Mouse (Mus musculus) olfactory bulb, adult 2 months (tissue): ENCODE results near the gene Srpk3. TPM values are rescaled to one million over a fixed set of nuclear protein-coding genes. Genes with fewer than 3 reads are reported as not detected.
A peak's percentile ranks its signal among the peaks of the same experiment; 100 is the strongest.

ENCODE experiments used
- H3K27ac ChIP-seq: fragments of 200-500 bp; 2 replicates; pipeline ENCODE4 v1.5.1; 2012; ENCODE audit warnings: low read depth, low read length; ENCODE audit not compliant: insufficient read depth
- H3K4me1 ChIP-seq: fragments of 200-500 bp; 2 replicates; pipeline ENCODE4 v1.6.1; 2012; ENCODE audit warnings: low read length; ENCODE audit not compliant: control insufficient read depth, insufficient read depth
- H3K4me3 ChIP-seq: fragments of 200-500 bp; 2 replicates; pipeline ENCODE4 v1.5.1; 2012; ENCODE audit warnings: mild to moderate bottlenecking, low read depth, low read length, moderate library complexity; ENCODE audit not compliant: insufficient read depth
- CTCF ChIP-seq: fragments of 200-500 bp; IDR thresholded peaks from 2 replicates; pipeline ENCODE4 v1.5.1; 2012; ENCODE audit warnings: low read depth, mild to moderate bottlenecking, low read length, moderate library complexity; ENCODE audit not compliant: insufficient read depth
- POLR2A ChIP-seq: fragments of 200-500 bp; IDR thresholded peaks from 2 replicates; pipeline ENCODE4 v1.6.1; 2012; ENCODE audit warnings: mild to moderate bottlenecking, low read depth, low read length, moderate library complexity; ENCODE audit not compliant: insufficient read depth
- WGBS: fragments of 180-500 bp; shearing (Covaris S2); methylation state at CpG from one replicate; pipeline ENCODE4 v1.1.7; 2018; 5-methylcytosine and 5-hydroxymethylcytosine counted together
- polyA plus RNA-seq: library from polyadenylated mRNA; stranded (reverse); fragments of >200 nt; gene quantifications from 2 replicates; pipeline ENCODE4 v1.2.4, GENCODE M21; 2012; ENCODE audit warnings: low replicate concordance; ENCODE audit not compliant: missing spikeins, insufficient read depth, insufficient read length

Gene Srpk3
- polyA plus RNA-seq, 1 experiment = not detected

DNA sequence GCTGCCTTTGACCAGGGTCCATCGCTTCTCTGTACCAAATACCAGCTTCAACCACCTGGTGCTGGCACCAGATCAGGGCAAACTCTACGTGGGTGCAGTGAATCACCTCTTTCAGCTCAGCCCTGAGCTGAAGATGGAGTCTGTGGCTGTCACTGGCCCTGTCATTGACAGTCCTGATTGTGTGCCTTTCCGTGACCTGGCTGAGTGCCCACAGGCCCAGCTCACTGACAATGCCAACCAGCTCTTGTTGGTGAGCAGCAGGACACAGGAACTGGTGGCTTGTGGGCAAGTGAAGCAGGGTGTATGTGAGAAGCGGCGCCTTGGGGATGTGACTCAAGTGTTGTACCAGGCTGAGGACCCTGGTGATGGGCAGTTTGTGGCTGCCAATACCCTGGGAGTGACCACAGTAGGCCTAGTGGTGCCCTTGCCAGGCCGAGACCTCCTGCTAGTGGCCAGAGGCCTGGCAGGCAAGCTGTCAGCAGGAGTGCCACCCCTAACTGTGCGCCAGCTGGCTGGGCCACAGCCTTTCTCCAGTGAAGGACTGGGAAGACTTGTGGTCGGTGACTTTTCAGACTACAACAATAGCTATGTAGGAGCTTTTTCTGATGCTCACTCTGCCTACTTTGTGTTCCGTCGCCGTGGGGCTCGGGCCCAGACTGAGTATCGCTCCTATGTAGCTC lies 15.5 kb upstream of the Srpk3 start:
- no peak overlapping the region for H3K4me3 ChIP-seq
- no peak overlapping the region for H3K27ac ChIP-seq
- H3K4me1 ChIP-seq = peaks cover 5% of the 10 kb centered on the region; the same call in 1 of the 2 replicates
- 67% methylated on average over 13 of the region's 13 CpGs for WGBS
- TF ChIP-seq CTCF (no peak), POLR2A (no peak)

DNA sequence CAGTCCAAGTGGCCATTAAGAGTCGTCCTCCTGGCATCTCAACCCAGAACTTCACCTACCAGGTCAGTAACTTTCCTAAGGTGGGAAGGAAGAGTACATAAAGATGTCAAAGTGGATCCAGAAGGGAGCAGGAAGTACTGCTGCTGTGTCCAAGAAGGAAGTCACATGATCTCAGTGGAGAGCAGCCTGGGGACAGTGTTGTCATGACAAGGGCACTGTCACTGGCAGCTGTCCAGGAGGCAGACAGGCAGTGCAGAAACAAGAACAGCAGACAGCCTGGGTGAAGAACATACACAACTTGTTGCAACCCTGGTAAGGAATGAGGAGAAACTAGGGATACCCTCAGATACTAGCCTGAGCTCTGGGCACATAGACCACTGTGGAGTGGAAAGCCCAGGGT lies 8.9 kb upstream of the Srpk3 start:
- Histone ChIP-seq H3K4me1 (no peaks in the 10 kb centered on the region), H3K27ac (no peak overlapping the region), H3K4me3 (no peak overlapping the region)
- TF ChIP-seq POLR2A (no peak), CTCF (no peak)
- WGBS = 68% methylated on average over 1 of the region's 1 CpGs

DNA sequence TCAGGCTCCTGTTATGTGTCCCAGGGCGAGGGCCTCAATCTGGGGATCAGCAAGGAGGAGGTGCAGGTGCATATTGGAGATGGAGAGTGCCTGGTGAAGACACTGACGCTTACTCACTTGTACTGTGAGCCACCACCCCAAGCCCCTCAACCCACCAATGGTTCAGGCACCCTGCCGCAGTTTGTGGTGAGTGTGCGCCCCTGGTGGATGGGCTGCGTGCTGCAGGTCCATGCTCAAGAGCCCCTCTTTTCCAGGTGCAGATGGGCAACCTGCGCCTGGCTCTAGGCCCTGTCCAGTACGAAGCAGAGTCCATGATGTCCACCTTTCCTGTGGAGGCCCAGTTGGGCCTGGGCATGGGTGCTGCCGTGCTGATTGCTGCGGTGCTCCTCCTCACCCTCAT lies 6.9 kb upstream of the Srpk3 start:
- WGBS = 58% methylated on average over 9 of the region's 9 CpGs

DNA sequence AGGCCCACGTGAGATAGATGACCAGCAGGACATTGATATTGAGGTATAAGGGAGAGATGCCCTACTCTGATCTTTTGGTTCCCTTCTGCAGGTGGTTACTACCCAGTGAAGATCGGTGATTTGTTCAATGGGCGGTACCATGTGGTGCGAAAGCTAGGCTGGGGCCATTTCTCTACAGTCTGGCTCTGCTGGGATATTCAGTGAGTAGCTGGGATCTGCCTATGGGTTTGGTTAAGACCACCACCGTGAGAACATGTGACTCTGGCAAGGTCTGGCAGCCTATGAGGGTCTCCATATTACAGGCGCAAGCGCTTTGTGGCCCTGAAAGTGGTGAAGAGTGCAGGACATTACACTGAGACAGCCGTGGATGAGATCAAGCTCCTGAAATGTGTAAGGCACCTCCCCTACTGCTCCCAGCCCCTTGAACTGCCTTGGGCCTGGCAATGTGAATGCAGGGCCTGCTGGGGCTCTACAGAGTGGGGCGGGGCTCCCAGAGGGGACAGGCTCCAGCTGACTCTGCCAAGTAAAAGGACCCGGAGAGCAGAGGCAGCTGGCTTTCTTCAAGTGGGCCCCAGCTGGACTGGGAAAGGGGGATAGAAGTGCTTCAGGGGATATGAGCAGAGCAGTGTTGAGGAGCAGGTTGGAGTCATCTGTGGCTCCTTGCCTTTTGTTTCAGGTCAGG lies 738 bp downstream of the Srpk3 start:
- peak overlapping the region; percentile 53; the same call in 1 of the 2 replicates for H3K27ac ChIP-seq
- 0 out of 2 replicates have a peak overlapping the region, but pooled peaks have one; percentile 15 for H3K4me3 ChIP-seq
- H3K4me1 ChIP-seq = peaks cover 12% of the 10 kb centered on the region; the same call in 1 of the 2 replicates
- WGBS = 70% methylated on average over 10 of the region's 10 CpGs
- no peak for TF ChIP-seq POLR2A
- TF ChIP-seq CTCF = no peak

More for the DNA sequence above, 6.9 kb upstream of the Srpk3 start:
- H3K27ac ChIP-seq = no peak overlapping the region
- no peaks in the 10 kb centered on the region for H3K4me1 ChIP-seq
- no peak overlapping the region for H3K4me3 ChIP-seq
- TF ChIP-seq POLR2A = no peak
- no peak for TF ChIP-seq CTCF

DNA sequence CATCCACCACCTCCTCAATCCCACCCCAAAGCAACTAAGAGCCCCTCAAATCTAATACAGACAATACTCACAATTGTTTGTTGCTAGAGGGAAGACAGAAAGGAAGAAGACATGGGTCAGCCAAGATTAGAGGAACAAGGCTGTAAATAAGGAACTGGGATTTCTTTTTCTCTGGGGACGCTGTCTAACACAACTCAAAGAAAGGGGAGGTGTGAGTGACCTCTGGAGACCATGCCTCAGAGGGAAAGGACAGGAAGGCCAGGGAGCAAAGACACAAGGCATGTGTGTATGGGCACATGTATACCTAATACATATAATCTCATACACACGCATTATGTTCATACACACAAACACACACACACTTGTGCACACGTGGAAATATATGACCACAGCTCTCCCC lies 8.0 kb downstream of the Srpk3 start:
- no peak for TF ChIP-seq CTCF
- no peak for TF ChIP-seq POLR2A
- H3K27ac ChIP-seq = no peak overlapping the region
- WGBS = 85% methylated on average over 3 of the region's 3 CpGs
- H3K4me1 ChIP-seq = no peaks in the 10 kb centered on the region
- H3K4me3 ChIP-seq = no peak overlapping the region

DNA sequence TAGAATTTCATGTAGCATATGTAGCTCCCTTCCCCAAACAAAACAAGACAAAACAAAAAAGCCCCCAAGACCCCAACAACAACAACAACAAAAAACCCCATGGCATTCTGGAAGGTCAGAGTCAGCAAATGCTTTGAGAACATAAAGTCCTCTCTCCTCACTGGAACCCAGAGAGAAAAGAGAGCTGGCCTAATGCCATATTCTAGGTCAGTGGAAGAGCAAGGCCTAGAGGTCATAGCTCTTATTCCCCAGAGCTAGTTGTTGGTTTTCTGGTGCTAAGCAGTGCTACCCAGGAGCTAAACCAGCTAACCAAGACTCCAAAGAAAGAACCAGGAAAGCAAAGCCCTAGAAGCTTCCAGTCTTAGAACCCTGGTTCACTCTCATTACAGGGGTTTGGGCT lies 11.5 kb downstream of the Srpk3 start:
- TF ChIP-seq POLR2A (no peak), CTCF (no peak)
- 0 out of 2 replicates have a peak, but pooled peaks cover 6% of the 10 kb centered on the region for H3K4me1 ChIP-seq
- peak overlapping the region; percentile 81 for H3K4me3 ChIP-seq
- H3K27ac ChIP-seq = peak overlapping the region; percentile 92; the same call in 1 of the 2 replicates

DNA sequence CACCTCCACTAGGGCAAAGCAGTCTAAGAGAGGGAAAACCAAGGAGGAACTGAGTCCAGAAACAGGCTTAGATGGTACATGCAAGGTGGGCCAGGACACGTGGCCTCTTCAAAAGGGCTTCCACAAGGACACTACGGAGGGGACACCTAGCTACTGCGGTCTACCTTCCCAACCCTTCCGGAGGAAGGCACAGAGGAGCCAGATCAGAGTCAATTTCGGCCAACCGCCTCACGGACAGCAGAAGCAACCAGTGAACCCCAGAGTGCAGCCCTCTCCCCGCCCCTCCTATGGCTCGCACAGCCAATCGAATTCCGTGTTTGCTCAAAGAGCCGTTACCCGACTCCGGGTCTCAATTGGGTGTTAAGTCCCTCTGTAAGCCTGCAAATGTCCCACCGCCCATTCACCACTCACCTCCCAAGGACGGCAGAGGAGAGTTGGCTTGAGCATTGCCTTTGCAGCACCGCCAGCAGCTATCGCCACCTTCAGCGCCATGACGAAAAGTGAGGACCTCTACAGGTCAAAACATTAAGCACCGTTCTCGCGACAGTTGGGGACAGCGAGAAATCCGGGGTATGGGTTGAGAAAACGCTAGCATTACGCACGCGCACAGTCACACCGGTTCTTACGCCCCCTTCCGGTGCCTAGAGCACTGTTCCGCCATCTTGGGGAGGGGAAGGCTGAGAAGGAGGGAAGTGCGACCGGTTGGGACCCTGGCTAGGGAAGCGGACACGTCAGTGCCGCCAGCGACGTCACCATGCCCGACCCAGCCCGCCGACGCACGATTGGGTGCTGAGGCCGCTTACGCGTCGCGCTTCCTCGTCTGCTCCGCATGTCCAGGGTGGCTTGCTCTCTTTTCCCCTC lies 12.4 kb downstream of the Srpk3 start, which contains the start of the genes Idh3g and Ssr4:
TSS of gene Idh3g (minus strand) at position 534 of the 861 bp plus-strand sequence.
TSS of gene Ssr4 (plus strand) at position 665 of the 861 bp plus-strand sequence.
- WGBS = 18% methylated on average over 52 of the region's 52 CpGs
- H3K4me1 ChIP-seq = 0 out of 2 replicates have a peak, but pooled peaks cover 6% of the 10 kb centered on the region
- TF ChIP-seq POLR2A (peak; percentile 25; the same call in 1 of the 2 replicates), CTCF (no peak)

DNA sequence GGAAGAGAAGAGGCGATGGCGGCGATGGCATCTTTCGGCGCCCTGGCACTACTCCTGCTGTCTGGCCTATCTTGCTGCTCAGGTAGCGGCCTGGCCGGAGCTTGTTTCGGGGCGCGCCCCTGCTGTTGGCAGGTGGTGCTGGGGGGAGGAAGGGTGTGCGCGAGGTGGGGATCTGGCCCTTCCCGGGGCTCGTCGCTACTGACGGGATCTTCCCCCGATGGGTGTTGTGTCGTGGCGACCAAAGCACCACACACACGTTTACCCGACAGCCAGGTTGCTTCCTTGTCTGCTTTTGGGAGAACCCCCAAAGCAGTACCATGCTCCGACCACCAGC lies 13.0 kb downstream of the Srpk3 start:
- Histone ChIP-seq H3K4me1 (0 out of 2 replicates have a peak, but pooled peaks cover 6% of the 10 kb centered on the region), H3K27ac (peak overlapping the region; percentile 82)

More for the DNA sequence above, 12.4 kb downstream of the Srpk3 start, which contains the start of the genes Idh3g and Ssr4:
- H3K27ac ChIP-seq = peak within 1 kb of the TSS; percentile 92
- H3K4me3 ChIP-seq = peak within 1 kb of the TSS; percentile 81

More for the DNA sequence above, 13.0 kb downstream of the Srpk3 start:
- WGBS = 32% methylated on average over 22 of the region's 22 CpGs
- peak overlapping the region; percentile 81 for H3K4me3 ChIP-seq
- TF ChIP-seq CTCF (no peak), POLR2A (peak; percentile 33; the same call in 1 of the 2 replicates)
